Mouse (Mus musculus): ENCODE measurements around the gene Gpr143. TPM values are rescaled to one million over a fixed set of nuclear protein-coding genes. Genes with fewer than 3 reads are reported as not detected.

The Gpr143 gene
- total RNA-seq, 1 experiment from 2014 or later = not detected

Other genes with a start within 250 kb of the Gpr143 start
- gene Cldn34a, start 218.6 kb upstream of the Gpr143 start, total RNA-seq (2021) = not detected in 2 replicates
- 8.7 and 10.0 TPM in 2 replicates for gene Shroom2, start 12.5 kb upstream of the Gpr143 start, total RNA-seq (2021)
- 2.8 and 3.5 TPM in 2 replicates for gene Usp51, start 224.5 kb downstream of the Gpr143 start, total RNA-seq (2021)

All from adrenal gland, postnatal 14 days (tissue).